Mouse (Mus musculus) gastrocnemius, postnatal 36 days (tissue): ENCODE results near the gene Fau. TPM values are rescaled to one million over a fixed set of nuclear protein-coding genes. Genes with fewer than 3 reads are reported as not detected.

Experiments used
- DNase-seq, 2 experiments: peaks; one replicate each; pipeline ENCODE4 v3.0.0; 2022
- intact Hi-C: fragments of 180-260 bp; cut with DNase I; formaldehyde crosslinking; loops from one replicate; pipeline ENCODE4 v1.15.1; 2025
- long read RNA-seq, 2 experiments: library from polyadenylated mRNA; stranded (forward); transcript quantifications; one replicate each; pipeline ENCODE4 v2.0.0; 2021
- total RNA-seq, 2 experiments: library from RNA; stranded (reverse); gene quantifications; 2 replicates each; pipeline ENCODE4 v1.2.3; 2021

Gene Fau
- 100 to 1,000 TPM; 333 to 400 TPM for total RNA-seq
- long read RNA-seq, experiment 1, transcript Fau-201 (5 exons, 508 nt), result minor isoform, 36 of 176 reads
- long read RNA-seq, experiment 1, transcript Fau-202 (5 exons, 613 nt), result major isoform, 130 of 176 reads
- long read RNA-seq, experiment 1, partial matches to known transcripts, result 7 of 176 reads
- long read RNA-seq, experiment 1, other reads (novel, unspliced or antisense), result 1 of 176 reads
- long read RNA-seq, experiment 2, transcript Fau-202 (5 exons, 613 nt), result major isoform, 198 of 268 reads
- long read RNA-seq, experiment 2, transcript Fau-201 (5 exons, 508 nt), result minor isoform, 54 of 268 reads
- long read RNA-seq, experiment 2, partial matches to known transcripts, result 9 of 268 reads
- long read RNA-seq, experiment 2, other reads (novel, unspliced or antisense), result 4 of 268 reads

- intact Hi-C loops, result no loop called here
These were observed at the start of gene Fau, which contains the start of gene Mrpl49 for GRCm38 (mm10) chr19:6057313-6058096. TSS of gene Fau (plus strand) at chr19:6057844. TSS of gene Mrpl49 (minus strand) at chr19:6057785.

GRCm38 (mm10) chr19:6009137-6009536 is 48.5 kb upstream of the Fau start:
- intact Hi-C loops, result no loop called here

More at GRCm38 (mm10) chr19:6057313-6058096, at the start of gene Fau, which contains the start of gene Mrpl49:
- peak; percentile 98 for DNase-seq

GRCm38 (mm10) chr19:6013691-6014090 is 44.0 kb upstream of the Fau start:
- no peak for DNase-seq
- intact Hi-C loops, result no loop called here

More at GRCm38 (mm10) chr19:6009137-6009536, 48.5 kb upstream of the Fau start:
- DNase-seq, result no peak

DNA sequence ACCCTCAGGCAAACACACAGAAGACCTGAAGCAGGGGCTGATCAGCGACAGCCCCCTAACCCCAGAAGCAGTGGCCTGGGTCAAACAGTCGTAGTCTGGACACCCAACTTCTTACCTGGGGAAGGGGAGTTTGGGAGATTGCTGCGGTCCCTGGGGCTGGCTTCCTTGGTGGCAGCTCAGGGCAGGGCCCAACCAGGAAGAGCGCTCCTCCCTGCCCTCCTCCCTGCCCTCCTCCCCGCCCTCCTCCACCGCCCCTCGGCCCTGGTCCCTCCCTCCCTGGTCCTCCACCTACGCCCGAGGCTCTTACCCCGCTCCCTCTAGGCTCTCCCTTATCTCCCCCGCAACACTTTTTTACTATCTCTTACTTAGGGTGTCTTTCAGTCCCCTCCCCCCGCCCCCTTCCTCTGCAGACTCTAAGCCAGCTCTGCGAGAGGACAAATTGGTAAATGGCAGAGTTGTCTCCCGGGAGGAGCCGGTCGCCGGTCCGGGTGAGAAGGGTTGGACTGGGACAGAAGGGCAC is 42.6 kb upstream of the Fau start:
- peak; percentile 44 to 50 for DNase-seq
- intact Hi-C loops, result loop anchor here (5.0 kb wide), 1 partner anchor 93 kb away; the partner anchor contains the start of gene Cdc42ep2

DNA sequence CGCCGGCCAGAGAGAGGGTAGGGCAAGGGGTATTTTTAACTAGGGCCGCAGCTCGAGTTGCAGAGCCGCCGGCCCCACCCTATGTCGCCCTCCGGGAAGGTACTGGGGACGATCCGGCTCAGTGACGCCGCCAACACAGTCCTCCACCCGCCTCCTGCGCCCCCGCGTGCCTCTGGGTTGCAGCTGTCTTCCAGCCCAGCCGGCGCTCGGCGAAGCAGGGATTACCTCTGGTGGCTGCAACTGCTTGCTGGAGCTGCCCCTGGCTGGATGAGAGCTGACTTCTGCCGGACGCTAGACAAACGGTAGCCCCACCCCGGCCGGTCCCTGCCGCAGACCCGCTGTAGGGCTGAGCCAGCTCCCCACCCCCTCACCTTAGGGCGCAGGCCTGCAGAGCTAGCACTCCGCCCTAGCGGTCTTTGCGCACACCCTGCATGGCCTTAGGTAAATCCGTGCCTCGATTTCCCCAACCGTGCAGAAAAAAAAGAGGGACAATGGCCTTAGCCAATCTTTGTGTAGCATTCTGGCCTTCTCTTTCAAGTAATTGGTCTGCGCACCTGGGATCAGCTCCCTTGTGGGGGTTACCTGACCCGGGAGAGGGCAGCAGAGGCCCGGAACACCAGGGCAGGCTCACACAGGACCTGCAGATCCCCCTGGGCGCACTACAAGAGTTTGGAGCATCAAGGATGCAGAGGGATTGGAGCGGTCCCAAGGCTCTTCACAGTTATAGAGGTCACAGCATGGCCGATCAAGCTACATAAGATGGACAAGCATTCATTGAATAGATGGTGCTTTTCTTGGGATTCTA is 41.9 kb upstream of the Fau start, which contains the start of gene Capn1:
TSS of gene Capn1 (minus strand) at position 387 of the 805 bp plus-strand sequence.
- peak; percentile 76 to 80 for DNase-seq
- intact Hi-C loops, result loop anchor here (5.0 kb wide), 1 partner anchor 93 kb away; the partner anchor contains the start of gene Cdc42ep2

DNA sequence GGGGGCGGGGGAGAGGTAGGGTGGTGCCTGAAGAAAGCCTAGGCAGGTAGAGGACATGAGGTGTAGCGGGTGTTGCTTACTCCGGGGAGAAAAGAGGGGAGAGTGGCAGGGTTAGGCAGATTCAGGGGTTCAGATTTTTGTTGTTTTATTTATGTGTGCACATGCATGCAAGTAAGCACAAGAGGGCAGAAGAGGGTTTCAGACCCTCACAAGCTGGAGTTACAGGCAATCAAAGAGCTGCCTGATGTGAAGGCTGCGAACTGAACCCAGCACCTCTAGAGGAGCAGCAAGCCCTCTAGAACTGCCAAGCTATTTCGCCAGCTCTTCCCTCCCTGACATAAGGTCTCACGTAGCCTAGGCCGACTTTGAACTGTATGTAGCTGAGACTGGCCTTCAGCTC is 41.1 kb upstream of the Fau start:
- no peak for DNase-seq
- intact Hi-C loops, result loop anchor here (5.0 kb wide), 1 partner anchor 94 kb away; the partner anchor contains the start of gene Cdc42ep2

DNA sequence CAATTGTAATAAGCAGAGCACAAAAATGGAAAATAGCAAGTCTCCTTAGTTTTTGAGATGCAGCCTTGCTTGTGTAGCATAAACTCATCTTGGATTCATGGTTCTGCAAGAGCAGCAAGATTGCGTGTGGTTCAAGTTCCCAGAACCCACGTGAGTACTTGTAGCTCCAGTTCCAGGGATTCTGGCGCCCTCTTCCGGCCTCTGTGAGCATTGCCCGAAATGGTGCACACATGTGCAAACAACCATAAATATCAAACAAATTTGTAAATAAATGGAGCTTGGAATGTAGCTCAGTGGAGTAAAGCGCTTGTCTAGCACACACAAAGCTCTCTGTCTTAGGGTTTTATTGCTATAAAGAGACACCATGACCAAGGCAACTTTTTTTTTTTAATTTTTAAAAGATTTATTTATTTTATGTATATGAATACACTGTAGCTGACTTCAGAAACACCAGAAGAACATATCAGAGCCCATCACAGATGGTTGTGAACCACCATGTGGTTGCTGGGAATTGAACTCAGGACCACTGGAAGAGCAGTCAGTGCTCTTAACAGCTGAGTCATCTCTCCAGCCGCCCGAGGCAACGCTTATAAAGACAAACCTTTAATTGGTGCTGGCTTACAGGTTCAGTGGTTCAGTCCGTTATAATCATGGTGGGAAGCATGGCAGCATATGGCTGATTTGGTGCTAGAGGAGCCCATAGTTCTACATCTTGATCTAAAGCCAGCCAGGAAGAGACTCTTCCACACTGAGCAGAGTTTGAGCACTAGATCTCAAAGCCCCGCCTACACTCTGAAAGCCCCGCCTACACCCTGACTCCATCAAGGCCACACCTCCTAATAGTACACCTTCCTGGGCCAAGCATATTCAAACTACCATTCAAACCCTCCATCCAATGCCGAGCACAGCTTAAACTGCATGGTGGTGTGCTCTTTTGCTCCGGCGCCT is 39.2 kb upstream of the Fau start:
- intact Hi-C loops, result loop anchor here (1.0 to 5.0 kb wide), 2 partner anchors 52 to 96 kb away; partner anchors contain the start of gene Cdc42ep2
- DNase-seq, result peak; percentile 86 to 91

DNA sequence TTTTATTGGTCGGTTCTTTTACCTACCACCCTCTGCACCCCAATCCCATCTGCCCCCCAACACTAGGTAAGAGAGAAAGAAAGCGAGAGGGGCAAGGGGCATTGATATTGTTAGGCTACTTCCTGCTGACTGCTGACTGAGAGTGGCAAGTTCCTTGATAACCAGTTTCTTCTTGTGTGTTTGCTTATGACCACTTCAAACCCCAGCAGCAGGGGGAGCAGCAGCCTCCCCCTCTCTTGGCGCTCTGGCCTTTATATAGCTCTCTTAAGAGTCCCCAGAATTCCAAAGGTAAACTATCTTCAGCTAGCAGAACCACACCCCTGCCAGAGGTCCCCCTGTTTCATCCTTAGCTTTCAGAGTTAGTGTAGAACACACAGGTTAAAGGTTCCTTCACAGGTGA is 37.4 kb upstream of the Fau start:
- DNase-seq, result no peak
- intact Hi-C loops, result no loop called here

- intact Hi-C loops, result no loop called here
- no peak for DNase-seq
These were observed 34.6 kb upstream of the Fau start for GRCm38 (mm10) chr19:6023059-6023458.

GRCm38 (mm10) chr19:6023930-6024329 is 33.7 kb upstream of the Fau start:
- no peak for DNase-seq

GRCm38 (mm10) chr19:6028991-6029390 is 28.7 kb upstream of the Fau start:
- no peak for DNase-seq
- intact Hi-C loops, result no loop called here

More at GRCm38 (mm10) chr19:6023930-6024329, 33.7 kb upstream of the Fau start:
- intact Hi-C loops, result no loop called here

DNA sequence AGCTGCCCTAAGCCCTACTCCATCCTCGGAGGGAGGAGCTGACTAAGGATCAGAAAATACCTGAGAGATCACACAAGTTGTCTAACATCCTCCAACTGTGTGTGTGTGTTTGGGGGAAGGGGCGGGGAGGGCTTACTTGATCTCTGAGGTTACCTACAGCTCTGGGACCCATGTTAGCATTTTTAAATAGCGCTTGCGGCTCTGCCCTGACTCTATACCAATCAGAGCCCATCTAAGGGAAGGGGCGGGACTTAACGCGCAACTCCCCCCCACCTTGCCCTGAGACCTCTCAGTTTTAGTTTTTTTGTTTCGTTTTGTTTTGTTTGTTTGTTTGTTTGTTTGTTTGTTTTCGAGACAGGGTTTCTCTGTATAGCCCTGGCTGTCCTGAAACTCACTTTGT is 28.2 kb upstream of the Fau start:
- intact Hi-C loops, result no loop called here
- no peak for DNase-seq

GRCm38 (mm10) chr19:6030520-6031280 is 26.9 kb upstream of the Fau start:
- intact Hi-C loops, result no loop called here
- no peak for DNase-seq

DNA sequence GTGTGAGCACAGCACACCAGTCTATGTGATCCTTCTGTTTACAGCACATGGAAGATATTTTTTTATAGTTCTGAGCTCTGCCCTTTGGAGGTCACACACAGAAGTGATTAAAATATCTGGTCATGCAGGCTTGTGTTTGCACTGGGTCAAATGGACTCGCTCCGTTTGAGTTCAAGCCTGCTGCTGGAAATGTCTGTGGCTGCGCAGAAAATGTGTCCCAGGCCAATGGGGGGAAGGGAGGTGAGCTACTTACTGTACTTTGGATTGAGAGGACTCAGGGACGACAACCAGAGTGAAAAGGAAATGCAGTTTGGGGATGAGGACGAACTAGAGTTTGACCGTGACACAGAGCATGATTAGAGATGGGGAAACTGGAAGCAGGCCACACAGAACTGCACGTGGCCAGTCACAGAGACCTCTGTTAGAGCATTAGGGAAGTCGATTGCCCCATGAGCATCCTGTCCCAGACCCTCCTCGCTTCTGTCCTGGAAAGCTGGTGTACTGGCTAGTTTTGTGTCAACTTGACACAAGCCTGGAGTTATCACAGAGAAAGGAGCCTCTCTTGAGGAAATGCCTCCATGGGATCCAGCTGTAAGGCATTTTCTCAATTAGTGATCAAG is 21.6 kb upstream of the Fau start:
- intact Hi-C loops, result no loop called here
- DNase-seq, result no peak

DNA sequence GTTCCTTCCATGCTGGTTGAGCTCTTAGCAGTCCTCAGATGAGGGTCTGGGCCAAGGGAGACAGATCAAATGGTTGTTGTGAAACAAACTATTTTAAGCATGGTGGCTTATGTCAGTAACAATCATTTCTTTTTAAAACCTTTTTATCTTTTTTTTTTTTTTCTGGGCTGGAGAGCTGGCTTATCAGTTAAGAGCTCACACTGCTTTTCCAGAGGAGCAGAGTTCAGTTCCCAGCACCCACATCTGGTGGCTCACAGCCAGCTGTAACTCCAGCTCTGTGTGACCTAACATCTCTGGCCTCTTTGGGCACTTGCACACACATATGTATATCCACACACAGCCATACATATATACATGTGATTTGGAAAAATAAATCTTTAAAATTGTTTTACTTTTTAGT is 19.9 kb upstream of the Fau start:
- no peak for DNase-seq
- intact Hi-C loops, result no loop called here

- no peak for DNase-seq
- intact Hi-C loops, result no loop called here
These were observed 19.3 kb upstream of the Fau start for GRCm38 (mm10) chr19:6038326-6038725.

GRCm38 (mm10) chr19:6040002-6040401 is 17.6 kb upstream of the Fau start:
- intact Hi-C loops, result no loop called here
- no peak for DNase-seq

GRCm38 (mm10) chr19:6042293-6042692 is 15.4 kb upstream of the Fau start:
- intact Hi-C loops, result no loop called here
- no peak for DNase-seq
